Mouse (Mus musculus): ENCODE measurements around the gene Nup188. TPM values are rescaled to one million over a fixed set of nuclear protein-coding genes. Genes with fewer than 3 reads are reported as not detected.

Gene Nup188
- polyA plus RNA-seq, 1 experiment from 2014 or later: 42.3 TPM

DNA sequence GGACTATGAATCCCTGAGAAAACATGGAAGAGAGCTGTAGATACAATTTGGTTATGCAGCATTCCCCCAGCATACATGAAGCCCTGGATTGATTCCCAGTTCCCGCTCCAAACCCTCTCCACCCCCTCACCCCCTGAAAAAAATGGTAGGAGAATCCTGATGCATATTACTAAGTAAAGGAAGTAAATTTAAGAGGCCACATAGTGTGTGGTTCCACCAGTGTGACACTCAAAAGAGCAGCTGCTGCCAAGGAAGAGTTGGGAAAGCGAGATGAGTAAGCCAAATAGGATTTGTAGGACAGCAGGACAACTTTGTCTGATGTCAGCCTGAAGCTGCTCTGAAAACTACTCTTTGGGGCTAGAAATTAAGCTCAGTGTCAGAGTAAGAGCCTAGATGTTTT is 25.3 kb downstream of the Nup188 start:
- 90% methylated on average over 2 of the region's 2 CpGs for WGBS
- Histone ChIP-seq H3K27me3 (no peaks in the 10 kb centered on the region), H3K4me1 (no peaks in the 10 kb centered on the region), H3K36me3 (replicated peaks) (peaks cover 96% of the 10 kb centered on the region), H3K27ac (no peak overlapping the region), H3K9me3 (no peaks in the 10 kb centered on the region), H3K4me3 (replicated peaks) (no peak overlapping the region), H3K4me2 (no peak overlapping the region), H3K9ac (no peak overlapping the region)
- no peak for ATAC-seq (ENCODE audit: low FRiP score)

DNA sequence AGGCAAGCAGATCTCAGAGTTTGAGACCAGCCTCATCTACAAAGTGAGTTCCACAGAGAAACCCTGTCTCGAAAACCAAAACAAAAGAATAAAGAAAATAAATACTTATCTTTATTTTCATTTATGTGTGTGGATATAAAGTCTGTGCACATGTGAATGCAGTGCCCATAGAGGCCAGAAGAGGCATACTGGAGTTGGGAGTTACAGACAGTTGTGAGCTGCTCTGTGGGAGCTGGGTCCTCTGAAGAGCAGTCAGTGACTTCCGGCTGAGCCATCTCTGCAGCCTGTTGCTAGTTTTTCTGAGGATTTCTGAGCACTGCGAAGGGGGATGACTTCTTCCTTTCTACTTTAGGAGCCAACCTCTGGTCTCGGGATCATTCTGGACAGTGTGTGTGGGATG is 29.9 kb downstream of the Nup188 start:
- WGBS: 92% methylated on average over 4 of the region's 4 CpGs
- Histone ChIP-seq H3K27me3 (no peaks in the 10 kb centered on the region), H3K4me2 (no peak overlapping the region), H3K9me3 (no peaks in the 10 kb centered on the region), H3K4me1 (no peaks in the 10 kb centered on the region), H3K4me3 (replicated peaks) (no peak overlapping the region), H3K27ac (no peak overlapping the region), H3K9ac (no peak overlapping the region), H3K36me3 (replicated peaks) (peaks cover 91% of the 10 kb centered on the region)
- no peak for ATAC-seq (ENCODE audit: low FRiP score)

DNA sequence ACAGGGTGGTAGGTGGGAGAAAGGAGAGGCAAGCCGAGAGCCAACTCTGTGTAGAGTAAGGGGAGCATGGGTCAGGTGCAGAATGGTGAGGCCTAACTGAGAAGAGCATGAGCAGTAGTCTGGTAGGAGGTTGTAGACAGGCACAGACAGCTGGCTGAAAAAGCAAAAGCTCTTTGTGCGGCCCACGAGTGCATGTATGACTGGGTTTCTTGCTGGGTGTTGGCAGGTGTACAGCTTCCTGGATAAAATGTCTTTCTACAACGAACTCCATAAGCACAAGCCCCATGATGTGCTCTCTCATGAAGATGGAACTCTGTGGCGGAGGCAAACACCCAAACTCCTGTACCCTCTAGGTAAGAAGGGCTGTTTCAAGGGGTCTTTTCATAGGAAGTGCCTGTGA is 30.8 kb downstream of the Nup188 start:
- no peaks in the 10 kb centered on the region for H3K27me3 ChIP-seq

DNA sequence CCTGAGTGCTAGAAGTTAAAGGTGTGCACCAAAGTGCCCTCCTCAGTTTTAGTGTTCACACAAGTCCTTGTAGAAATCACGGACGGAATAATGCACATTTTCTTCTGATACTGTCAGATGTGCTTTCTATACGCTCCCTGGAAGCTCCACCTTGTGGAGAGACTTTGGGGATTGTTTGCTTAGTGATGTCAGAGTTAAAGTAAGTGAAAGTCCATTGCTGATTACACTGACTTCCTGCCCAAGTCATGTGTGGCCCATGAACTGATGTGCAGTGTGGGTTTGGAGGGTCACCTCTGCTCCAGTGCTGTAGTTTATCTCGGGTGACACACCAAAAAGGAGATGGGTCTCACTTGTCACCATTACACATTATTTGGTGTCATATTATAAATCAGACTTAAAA is 33.1 kb downstream of the Nup188 start:
- Histone ChIP-seq H3K9ac (no peak overlapping the region), H3K4me1 (no peaks in the 10 kb centered on the region), H3K4me3 (replicated peaks) (no peak overlapping the region), H3K4me2 (no peak overlapping the region), H3K27me3 (no peaks in the 10 kb centered on the region), H3K36me3 (replicated peaks) (peaks cover 94% of the 10 kb centered on the region), H3K27ac (no peak overlapping the region), H3K9me3 (no peaks in the 10 kb centered on the region)
- no peak for ATAC-seq (ENCODE audit: low FRiP score)
- WGBS: 92% methylated on average over 4 of the region's 4 CpGs

More for the DNA sequence above, 30.8 kb downstream of the Nup188 start:
- Histone ChIP-seq H3K9me3 (no peaks in the 10 kb centered on the region), H3K4me2 (no peak overlapping the region), H3K36me3 (replicated peaks) (peaks cover 94% of the 10 kb centered on the region), H3K27ac (no peak overlapping the region), H3K4me3 (replicated peaks) (no peak overlapping the region), H3K9ac (no peak overlapping the region), H3K4me1 (no peaks in the 10 kb centered on the region)
- 97% methylated on average over 5 of the region's 5 CpGs for WGBS
- no peak for ATAC-seq (ENCODE audit: low FRiP score)

DNA sequence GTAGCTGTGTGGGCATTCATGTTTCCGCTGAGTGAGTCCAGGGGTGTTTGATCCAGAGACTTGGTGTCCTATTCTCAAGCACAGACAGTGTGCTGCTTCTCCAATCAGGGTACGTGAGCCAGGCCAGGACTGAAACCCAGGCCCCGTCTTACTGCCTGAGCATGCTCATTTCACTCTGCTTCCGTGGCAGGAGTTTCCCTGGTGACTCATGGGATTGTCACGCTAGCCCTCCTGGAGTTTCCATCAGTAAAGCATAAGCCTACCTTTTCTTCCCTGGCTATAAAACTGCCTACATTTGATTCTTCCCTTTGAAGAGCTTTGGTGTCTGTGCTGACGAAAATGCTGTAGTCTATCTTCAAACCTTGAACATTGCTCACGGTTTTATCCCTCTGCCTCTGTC is 36.9 kb downstream of the Nup188 start:
- no peak overlapping the region for H3K4me2 ChIP-seq
- no peaks in the 10 kb centered on the region for H3K4me1 ChIP-seq
- WGBS: 93% methylated on average over 7 of the region's 7 CpGs
- no peak overlapping the region for H3K4me3 ChIP-seq (replicated peaks)
- no peaks in the 10 kb centered on the region for H3K9me3 ChIP-seq
- H3K27ac ChIP-seq: no peak overlapping the region
- no peaks in the 10 kb centered on the region for H3K27me3 ChIP-seq
- H3K9ac ChIP-seq: no peak overlapping the region
- peaks cover 94% of the 10 kb centered on the region for H3K36me3 ChIP-seq (replicated peaks)
- no peak for ATAC-seq (ENCODE audit: low FRiP score)

DNA sequence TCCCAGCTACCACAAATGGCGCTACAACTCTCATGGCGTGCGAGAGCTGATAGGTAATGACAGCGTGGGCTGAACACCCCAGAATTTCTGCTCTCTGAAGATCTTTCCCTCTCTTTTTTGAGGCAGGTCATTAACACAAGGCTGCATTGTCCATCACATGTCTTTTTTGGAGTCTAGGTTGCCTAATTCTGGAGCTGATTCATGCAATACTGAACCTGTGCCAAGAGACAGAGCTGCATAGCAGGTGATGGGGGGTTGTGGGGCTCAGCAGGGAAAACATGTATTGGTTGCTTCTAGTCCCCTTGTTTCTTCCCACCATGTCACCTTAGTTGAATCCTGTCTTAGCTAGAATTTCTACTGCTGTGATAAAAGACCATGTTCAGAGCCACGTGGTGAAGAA is 39.1 kb downstream of the Nup188 start:
- H3K27ac ChIP-seq: no peak overlapping the region
- peaks cover 97% of the 10 kb centered on the region for H3K36me3 ChIP-seq (replicated peaks)
- no peak overlapping the region for H3K4me3 ChIP-seq (replicated peaks)
- no peaks in the 10 kb centered on the region for H3K4me1 ChIP-seq
- H3K9me3 ChIP-seq: no peaks in the 10 kb centered on the region
- WGBS: 93% methylated on average over 5 of the region's 5 CpGs
- no peak overlapping the region for H3K9ac ChIP-seq
- H3K27me3 ChIP-seq: no peaks in the 10 kb centered on the region
- H3K4me2 ChIP-seq: no peak overlapping the region
- no peak for ATAC-seq (ENCODE audit: low FRiP score)

DNA sequence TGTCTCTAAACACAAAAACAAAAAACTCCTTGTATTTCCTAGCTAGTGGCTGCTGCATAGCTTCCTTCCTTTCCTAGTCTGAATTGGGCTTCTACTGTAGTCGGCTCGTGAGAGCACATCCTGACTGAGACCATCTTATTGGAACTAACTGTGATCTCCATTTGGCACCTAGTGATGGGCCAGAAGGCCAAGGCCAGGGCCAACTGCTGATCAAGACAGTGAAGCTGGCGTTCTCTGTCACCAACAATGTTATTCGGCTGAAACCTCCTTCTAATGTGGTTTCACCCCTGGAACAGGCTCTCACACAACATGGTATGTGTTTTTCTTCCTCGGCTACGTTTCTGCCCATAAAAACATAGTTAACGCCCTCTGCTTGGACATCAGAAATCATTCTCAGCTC is 41.1 kb downstream of the Nup188 start:
- no peak for ATAC-seq (ENCODE audit: low FRiP score)
- Histone ChIP-seq H3K9me3 (no peaks in the 10 kb centered on the region), H3K4me2 (no peak overlapping the region), H3K27me3 (no peaks in the 10 kb centered on the region), H3K27ac (no peak overlapping the region), H3K36me3 (replicated peaks) (peaks cover 97% of the 10 kb centered on the region), H3K4me3 (replicated peaks) (no peak overlapping the region), H3K9ac (no peak overlapping the region), H3K4me1 (no peaks in the 10 kb centered on the region)
- WGBS: 95% methylated on average over 7 of the region's 7 CpGs

DNA sequence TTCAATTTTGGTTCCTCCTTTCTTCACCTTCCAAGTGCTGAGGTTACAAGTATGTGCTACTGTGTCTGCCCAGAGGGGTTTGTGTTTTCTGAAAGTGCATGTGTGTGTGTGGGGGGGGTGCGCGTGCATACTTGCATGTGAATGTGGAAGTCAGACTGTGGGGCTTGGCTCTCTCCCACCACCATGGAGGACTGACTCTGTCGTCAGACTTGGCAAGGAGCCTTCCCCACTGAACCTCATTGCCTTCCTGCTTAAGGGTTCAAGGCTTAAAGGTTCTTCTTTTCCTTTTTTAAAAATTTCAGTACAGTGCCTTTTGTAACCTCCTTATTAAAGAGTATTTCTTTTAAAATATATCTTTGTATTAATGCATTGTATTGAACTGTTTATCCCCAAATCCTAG is 42.6 kb downstream of the Nup188 start:
- no peak overlapping the region for H3K4me3 ChIP-seq (replicated peaks)
- H3K36me3 ChIP-seq (replicated peaks): peaks cover 97% of the 10 kb centered on the region
- WGBS: 94% methylated on average over 3 of the region's 3 CpGs
- no peak overlapping the region for H3K4me2 ChIP-seq
- no peak for ATAC-seq (ENCODE audit: low FRiP score)
- no peak overlapping the region for H3K27ac ChIP-seq
- H3K4me1 ChIP-seq: no peaks in the 10 kb centered on the region
- H3K9ac ChIP-seq: no peak overlapping the region
- no peaks in the 10 kb centered on the region for H3K27me3 ChIP-seq
- no peaks in the 10 kb centered on the region for H3K9me3 ChIP-seq

DNA sequence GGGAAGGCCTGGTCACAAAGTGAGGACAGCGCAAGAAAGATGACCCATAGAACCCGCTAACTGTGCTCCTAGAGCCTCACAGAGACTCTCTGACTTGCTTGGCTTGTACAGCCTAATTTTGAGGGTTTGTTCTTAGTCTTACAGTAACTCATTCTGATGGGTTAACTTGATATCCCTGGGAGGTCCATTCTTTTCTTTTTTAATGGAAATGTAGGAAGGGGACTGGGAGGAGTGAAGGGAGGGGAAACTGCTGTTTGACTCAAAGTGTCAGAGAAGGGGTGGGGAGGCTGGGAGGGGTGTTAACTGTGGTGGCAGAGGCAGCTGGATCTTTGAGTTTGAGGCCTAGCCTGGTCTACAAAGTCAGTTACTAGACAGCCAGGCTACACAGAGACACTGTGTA is 49.1 kb downstream of the Nup188 start:
- Histone ChIP-seq H3K4me1 (no peaks in the 10 kb centered on the region), H3K9ac (no peak overlapping the region), H3K9me3 (no peaks in the 10 kb centered on the region), H3K4me2 (no peak overlapping the region), H3K27ac (no peak overlapping the region), H3K36me3 (replicated peaks) (peaks cover 100% of the 10 kb centered on the region), H3K27me3 (no peaks in the 10 kb centered on the region), H3K4me3 (replicated peaks) (no peak overlapping the region)
- no peak for ATAC-seq (ENCODE audit: low FRiP score)
- WGBS: 97% methylated on average over 2 of the region's 2 CpGs

DNA sequence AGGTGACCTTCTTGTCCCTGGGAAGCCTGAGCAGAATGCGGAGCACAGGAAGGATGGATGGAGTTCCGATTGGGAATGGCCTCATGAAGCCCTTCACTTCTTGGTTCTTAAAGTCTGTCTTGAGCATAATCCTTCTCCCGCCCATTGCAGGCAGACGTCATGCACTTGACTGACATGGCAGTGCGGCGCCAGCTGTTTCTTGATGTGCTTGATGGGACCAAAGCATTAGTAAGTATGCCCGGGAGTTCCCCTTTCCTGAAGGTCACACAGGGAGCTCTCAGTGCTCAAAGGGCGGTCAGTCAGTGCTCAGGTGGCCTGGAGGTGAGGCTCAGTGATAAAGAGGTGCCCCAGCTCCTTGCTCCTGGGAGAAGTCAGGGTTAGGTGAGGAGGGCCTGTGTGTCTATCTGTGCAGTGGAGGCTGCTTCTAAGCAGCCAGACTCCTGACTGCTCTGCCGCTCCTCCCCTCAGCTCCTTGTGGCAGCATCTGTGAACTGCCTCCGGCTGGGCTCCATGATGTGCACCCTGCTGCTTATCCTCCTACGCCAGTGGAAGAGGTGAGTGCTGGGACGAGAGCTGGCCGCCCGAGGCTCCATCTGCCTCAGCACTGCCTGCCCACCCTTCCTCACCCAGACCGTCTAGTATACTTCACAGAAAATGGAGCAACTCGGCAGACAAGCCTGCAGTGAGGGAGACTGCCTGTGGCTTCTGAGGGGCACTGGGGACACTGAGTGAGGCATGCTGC is 50.1 kb downstream of the Nup188 start:
- peaks cover 100% of the 10 kb centered on the region for H3K36me3 ChIP-seq (replicated peaks)
- 84% methylated on average over 16 of the region's 16 CpGs for WGBS
- no peak overlapping the region for H3K4me2 ChIP-seq
- H3K9ac ChIP-seq: no peak overlapping the region
- ATAC-seq (ENCODE audit: low FRiP score): no peak
- no peak overlapping the region for H3K4me3 ChIP-seq (replicated peaks)
- H3K27ac ChIP-seq: no peak overlapping the region
- H3K4me1 ChIP-seq: no peaks in the 10 kb centered on the region
- H3K9me3 ChIP-seq: no peaks in the 10 kb centered on the region
- H3K27me3 ChIP-seq: no peaks in the 10 kb centered on the region

DNA sequence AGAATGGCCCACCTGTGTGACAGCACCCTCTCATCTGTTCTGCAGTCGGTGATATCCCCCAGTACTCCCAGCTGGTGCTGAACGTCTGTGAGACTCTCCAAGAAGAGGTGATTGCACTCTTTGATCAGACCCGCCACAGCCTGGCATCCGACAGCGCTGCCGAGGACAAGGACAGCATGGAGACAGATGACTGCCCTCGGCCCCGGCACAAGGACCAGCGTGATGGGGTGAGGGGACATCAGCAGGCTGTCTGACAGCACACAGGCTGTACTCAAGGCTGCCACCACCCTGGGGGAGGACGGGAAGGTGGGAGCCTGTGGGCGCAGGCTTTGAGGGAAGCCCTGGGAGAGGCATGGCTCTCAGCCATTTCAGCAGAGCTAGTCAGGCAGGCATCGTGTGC is 51.0 kb downstream of the Nup188 start:
- Histone ChIP-seq H3K4me2 (no peak overlapping the region), H3K9ac (no peak overlapping the region), H3K27me3 (no peaks in the 10 kb centered on the region), H3K9me3 (no peaks in the 10 kb centered on the region), H3K4me1 (no peaks in the 10 kb centered on the region), H3K36me3 (replicated peaks) (peaks cover 100% of the 10 kb centered on the region), H3K4me3 (replicated peaks) (no peak overlapping the region), H3K27ac (no peak overlapping the region)
- WGBS: 92% methylated on average over 12 of the region's 12 CpGs
- no peak for ATAC-seq (ENCODE audit: low FRiP score)

DNA sequence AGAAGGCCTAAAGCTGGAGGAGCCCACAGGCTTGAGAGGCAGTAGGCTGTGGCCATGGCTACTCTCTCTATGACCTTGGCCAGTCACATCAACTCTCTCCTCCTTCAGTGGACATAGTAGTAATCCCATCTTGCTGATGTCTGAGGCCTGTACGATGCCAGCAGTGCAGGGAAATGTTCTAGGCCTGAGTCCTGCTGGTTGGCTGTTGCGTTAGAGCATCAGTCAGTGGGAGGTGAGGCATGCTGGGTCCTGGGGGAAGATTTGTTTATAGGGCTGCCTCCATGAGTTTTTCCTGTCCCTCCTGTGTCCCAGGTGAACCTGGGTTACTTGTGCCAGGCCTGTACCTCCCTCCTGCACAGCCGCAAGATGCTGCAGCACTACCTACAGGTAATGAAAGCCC is 55.9 kb downstream of the Nup188 start:
- ATAC-seq (ENCODE audit: low FRiP score): no peak
- Histone ChIP-seq H3K4me2 (no peak overlapping the region), H3K4me3 (replicated peaks) (no peak overlapping the region), H3K27me3 (no peaks in the 10 kb centered on the region), H3K4me1 (no peaks in the 10 kb centered on the region), H3K27ac (no peak overlapping the region), H3K9me3 (no peaks in the 10 kb centered on the region), H3K9ac (no peak overlapping the region), H3K36me3 (replicated peaks) (peaks cover 100% of the 10 kb centered on the region)
- 91% methylated on average over 3 of the region's 3 CpGs for WGBS

DNA sequence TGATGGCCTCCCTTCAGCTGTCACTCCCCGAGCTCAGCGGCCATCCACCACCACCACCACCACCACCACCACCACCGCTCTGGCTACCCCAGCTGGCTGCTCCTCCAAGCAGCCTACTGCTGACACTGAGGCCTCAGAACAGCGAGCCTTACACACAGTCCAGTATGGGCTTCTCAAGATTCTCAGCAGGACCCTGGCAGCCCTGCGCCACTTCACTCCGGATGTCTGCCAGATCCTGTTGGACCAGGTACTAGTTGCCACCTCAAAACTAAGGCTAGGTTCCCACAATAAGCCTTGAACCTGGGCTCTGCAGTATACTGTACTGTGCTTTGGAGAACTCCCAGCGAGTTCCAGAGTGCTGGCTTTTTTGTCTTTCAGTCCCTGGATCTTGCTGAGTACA is 56.3 kb downstream of the Nup188 start:
- no peak for ATAC-seq (ENCODE audit: low FRiP score)
- no peak overlapping the region for H3K4me3 ChIP-seq (replicated peaks)
- no peaks in the 10 kb centered on the region for H3K9me3 ChIP-seq
- no peak overlapping the region for H3K9ac ChIP-seq
- 89% methylated on average over 7 of the region's 7 CpGs for WGBS
- no peaks in the 10 kb centered on the region for H3K27me3 ChIP-seq
- peaks cover 100% of the 10 kb centered on the region for H3K36me3 ChIP-seq (replicated peaks)
- H3K27ac ChIP-seq: no peak overlapping the region
- H3K4me2 ChIP-seq: no peak overlapping the region
- no peaks in the 10 kb centered on the region for H3K4me1 ChIP-seq

Measured in forebrain, embryonic 12.5 days (tissue).